Mouse (Mus musculus): ENCODE data around the gene Olfr492. TPM values are rescaled to one million over a fixed set of nuclear protein-coding genes. Genes with fewer than 3 reads are reported as not detected.

The Olfr492 gene
- not detected in 2 replicates for polyA plus RNA-seq (2012; rRNA removed)

DNA sequence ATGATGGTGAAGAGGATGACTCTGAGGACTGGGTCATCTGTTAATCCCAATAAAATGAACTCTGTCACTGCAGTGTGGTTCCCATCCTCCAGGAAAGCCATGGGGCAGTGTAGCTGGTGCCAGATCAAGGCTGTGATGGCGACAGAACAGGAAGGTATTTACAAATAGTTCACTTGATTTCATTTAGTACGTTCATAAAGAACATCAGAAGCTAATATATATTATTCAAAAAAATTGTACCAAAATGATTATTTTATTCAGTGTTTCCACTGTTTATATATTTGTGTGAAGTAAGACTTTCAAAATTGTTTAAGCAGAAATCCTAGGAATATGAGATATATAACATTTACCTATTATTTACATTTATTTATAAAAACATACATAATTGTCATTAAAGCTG, at the start of gene Olfr492:
Gene Olfr492, minus strand, starts transcription at position 101 of the 400 bp plus-strand sequence.

DNA sequence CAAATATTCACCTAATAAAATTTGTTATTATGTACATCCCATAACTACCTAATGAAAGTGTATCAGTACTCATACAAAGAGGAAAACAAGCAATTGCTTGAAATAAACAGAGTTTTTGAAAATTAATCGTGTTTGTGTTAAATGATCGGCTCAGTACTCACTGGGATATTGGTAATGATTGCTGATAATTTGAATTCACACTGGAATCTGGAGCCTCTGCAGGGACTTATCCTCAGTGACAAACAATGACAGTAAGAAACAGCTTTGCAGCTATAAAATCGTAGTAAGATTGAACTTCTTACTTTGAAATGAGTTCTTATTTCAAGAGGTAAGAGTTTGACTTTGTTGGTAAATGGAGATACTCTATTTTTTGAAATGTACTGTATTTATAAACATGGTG, 41.6 kb upstream of the Olfr492 start, which contains the start of gene Olfr494:
Gene Olfr494, plus strand, starts transcription at position 301 of the 400 bp plus-strand sequence.

DNA sequence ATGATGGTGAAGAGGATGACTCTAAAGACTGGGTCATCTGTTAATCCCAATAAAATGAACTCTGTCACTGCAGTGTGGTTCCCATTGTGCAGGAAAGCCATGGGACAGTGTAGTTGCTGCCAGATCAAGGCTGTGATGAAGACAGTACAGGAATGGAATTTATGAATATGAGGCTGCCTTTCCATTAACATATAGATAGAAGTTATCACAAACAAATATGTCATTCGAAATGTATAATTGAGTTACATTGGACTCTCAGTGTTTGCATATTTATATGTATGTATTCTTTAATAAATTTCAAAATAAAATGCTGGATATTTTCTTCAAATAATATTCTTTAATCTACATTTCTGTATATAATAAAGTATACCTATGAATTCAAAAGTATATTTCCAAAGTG, 23.4 kb upstream of the Olfr492 start, which contains the start of gene Olfr493:
Gene Olfr493, minus strand, starts transcription at position 101 of the 400 bp plus-strand sequence.

DNA sequence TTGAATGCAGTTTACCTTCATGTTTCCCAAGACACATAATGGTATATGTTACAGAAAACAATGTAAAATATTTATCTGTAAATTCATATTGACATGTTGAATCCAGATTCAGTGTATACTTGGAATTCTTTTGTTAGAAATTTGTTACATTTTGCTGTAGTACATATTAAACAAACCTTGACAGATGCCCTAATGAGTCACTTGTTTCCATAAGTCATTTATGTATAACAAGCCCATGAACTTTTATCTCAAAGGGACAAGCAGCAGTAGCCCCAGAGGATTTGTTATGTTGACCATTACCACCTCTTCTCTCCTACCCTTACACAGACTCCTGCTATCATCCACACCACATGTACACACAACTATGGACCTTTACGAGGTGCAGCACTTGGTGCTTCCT, 10.3 kb downstream of the Olfr492 start, which contains the start of gene Olfr491:
Gene Olfr491, plus strand, starts transcription at position 301 of the 400 bp plus-strand sequence.

DNA sequence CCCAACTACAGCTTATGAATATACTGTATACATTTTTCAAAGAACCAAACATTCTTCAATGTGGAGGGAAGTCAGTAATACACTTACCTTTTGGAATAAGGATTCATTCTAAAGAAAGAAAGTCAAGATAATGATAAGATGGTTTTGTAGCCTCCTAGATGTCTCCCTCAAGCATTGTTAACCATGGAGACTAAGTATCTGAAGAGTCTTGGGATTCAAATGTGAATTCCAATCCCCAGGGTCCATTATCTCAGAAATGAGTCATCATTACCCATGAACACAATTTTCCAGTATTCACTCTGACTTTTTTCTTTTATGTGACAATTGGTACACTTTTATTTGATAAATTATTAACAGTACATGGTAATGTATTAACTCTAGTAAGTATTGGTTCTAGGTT, 34.6 kb downstream of the Olfr492 start, which contains the start of gene Olfr490:
Gene Olfr490, minus strand, starts transcription at position 101 of the 400 bp plus-strand sequence.

Other genes starting within 250 kb of the Olfr492 start
- not detected in 2 replicates for gene Olfr481, start 243.8 kb downstream of the Olfr492 start, polyA plus RNA-seq (2012; rRNA removed)
- gene Olfr482, start 226.1 kb downstream of the Olfr492 start, polyA plus RNA-seq (2012; rRNA removed), result not detected in 2 replicates
- gene Olfr483, start 222.8 kb downstream of the Olfr492 start, polyA plus RNA-seq (2012; rRNA removed), result not detected in 2 replicates
- not detected in 2 replicates for gene Olfr484, start 196.2 kb downstream of the Olfr492 start, polyA plus RNA-seq (2012; rRNA removed)
- gene Olfr485, start 163.8 kb downstream of the Olfr492 start, polyA plus RNA-seq (2012; rRNA removed), result not detected in 2 replicates
- not detected in 2 replicates for gene Olfr486, start 150.9 kb downstream of the Olfr492 start, polyA plus RNA-seq (2012; rRNA removed)
- gene Olfr487, start 109.0 kb downstream of the Olfr492 start, polyA plus RNA-seq (2012; rRNA removed), result not detected in 2 replicates
- not detected in 2 replicates for gene Olfr488, start 65.3 kb downstream of the Olfr492 start, polyA plus RNA-seq (2012; rRNA removed)
- gene Olfr490, start 34.7 kb downstream of the Olfr492 start, polyA plus RNA-seq (2012; rRNA removed), result not detected in 2 replicates
- gene Olfr491, start 10.2 kb downstream of the Olfr492 start, polyA plus RNA-seq (2012; rRNA removed), result not detected in 2 replicates
- not detected in 2 replicates for gene Olfr493, start 23.3 kb upstream of the Olfr492 start, polyA plus RNA-seq (2012; rRNA removed)
- gene Olfr494, start 41.7 kb upstream of the Olfr492 start, polyA plus RNA-seq (2012; rRNA removed), result not detected in 2 replicates
- gene Olfr495, start 69.5 kb upstream of the Olfr492 start, polyA plus RNA-seq (2012; rRNA removed), result not detected in 2 replicates
- not detected in 2 replicates for gene Olfr497, start 96.7 kb upstream of the Olfr492 start, polyA plus RNA-seq (2012; rRNA removed)
- gene Olfr498, start 141.7 kb upstream of the Olfr492 start, polyA plus RNA-seq (2012; rRNA removed), result not detected in 2 replicates
- not detected in 2 replicates for gene Olfr502, start 201.4 kb upstream of the Olfr492 start, polyA plus RNA-seq (2012; rRNA removed)
- gene Olfr503, start 220.9 kb upstream of the Olfr492 start, polyA plus RNA-seq (2012; rRNA removed), result not detected in 2 replicates
- not detected in 2 replicates for gene Olfr504, start 242.1 kb upstream of the Olfr492 start, polyA plus RNA-seq (2012; rRNA removed)